Mouse (Mus musculus): ENCODE data around the gene Ffar2.
A peak's percentile ranks its signal among the peaks of the same experiment; 100 is the strongest.
"Not testable (repeated sequence)": the region's sequence is repeated elsewhere in the genome, so short reads cannot be mapped to it uniquely, and the experiment has no call there.

The Ffar2 gene

DNA sequence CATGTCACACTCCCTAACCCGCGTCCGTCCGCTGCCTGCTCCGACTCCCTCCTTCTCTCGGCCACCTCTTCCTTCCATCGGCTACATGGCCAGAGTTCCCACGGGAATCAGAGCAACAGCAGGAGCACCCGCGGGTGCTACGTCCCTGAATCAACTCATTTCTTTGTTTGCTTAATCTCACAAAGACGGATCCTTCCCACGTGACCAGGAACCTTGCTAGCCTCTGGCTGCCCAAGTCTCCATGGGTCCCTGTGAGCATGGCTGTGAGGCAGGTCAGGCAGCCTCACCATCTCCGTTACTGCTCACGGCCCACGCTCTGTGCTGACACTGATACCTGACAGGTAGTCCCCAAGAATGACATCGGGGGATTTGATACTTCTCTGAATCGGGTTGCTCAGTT is at the start of gene Ffar2:
TSS of gene Ffar2 (minus strand) at position 101 of the 400 bp plus-strand sequence.
- DNase-seq (ENCODE audit: extremely low spot score), result no peak

DNA sequence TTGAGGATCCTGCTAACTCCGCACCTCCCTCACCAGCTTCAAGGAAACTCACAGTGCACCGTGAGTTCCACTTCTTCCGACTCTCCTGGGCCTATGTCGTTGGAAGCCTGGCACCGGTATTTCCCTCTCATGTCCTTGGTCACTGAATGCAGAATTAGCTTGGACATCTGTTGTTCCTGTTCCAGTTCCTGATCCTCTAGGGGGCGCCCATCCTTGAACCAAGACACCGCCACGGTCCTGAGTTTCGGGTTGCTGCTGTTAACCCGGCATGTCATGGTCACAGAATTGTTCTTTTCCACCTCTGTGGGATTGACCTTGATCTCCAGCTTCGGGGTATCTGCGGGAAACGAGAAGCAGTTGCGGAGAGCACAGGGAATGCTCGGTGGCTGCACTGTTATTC is 49.5 kb upstream of the Ffar2 start:
- DNase-seq (ENCODE audit: extremely low spot score), result peak; percentile 60

DNA sequence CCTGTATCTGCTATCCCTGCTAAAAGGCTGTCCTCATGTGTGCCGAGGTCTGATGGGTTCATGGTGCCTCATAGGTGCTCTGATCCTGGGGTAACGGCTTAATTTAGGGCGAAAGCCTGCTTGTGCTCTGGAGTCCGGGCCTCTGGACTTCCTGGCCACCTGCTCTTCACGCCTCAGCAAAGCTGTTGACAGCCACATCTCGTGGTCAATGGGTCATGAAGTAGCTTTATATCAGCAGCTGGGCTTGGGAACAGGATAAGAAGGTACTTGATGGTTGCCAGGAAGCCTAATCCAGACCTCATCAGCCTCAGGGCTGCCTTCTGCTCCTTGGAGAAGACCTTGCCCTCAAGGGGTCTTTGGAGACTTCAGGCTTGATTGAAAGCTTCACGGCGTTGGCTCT is 39.8 kb upstream of the Ffar2 start:
- no peak for DNase-seq (ENCODE audit: extremely low spot score)

DNA sequence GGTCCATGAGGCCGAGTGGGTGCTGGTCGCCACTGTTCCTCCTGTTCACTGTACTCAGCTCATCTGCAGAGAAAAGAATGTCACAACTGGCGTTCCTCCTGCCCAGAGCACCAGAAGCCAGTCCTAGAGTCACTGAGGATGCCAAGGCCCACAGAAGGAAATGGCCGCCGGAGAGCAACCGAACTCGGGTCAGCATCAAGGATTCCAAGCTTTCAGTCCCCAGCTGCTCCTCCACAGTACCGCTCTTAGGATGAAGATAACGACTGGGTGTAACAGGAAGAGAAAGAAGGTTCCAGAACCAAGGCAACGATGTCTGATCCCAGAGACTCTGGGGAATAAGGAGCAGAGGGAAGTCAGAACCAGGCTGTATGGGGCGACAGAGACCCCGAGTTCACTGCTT is 37.9 kb upstream of the Ffar2 start, which contains the start of gene Ffar1:
TSS of gene Ffar1 (minus strand) at position 101 of the 400 bp plus-strand sequence.
- no peak for DNase-seq (ENCODE audit: extremely low spot score)

DNA sequence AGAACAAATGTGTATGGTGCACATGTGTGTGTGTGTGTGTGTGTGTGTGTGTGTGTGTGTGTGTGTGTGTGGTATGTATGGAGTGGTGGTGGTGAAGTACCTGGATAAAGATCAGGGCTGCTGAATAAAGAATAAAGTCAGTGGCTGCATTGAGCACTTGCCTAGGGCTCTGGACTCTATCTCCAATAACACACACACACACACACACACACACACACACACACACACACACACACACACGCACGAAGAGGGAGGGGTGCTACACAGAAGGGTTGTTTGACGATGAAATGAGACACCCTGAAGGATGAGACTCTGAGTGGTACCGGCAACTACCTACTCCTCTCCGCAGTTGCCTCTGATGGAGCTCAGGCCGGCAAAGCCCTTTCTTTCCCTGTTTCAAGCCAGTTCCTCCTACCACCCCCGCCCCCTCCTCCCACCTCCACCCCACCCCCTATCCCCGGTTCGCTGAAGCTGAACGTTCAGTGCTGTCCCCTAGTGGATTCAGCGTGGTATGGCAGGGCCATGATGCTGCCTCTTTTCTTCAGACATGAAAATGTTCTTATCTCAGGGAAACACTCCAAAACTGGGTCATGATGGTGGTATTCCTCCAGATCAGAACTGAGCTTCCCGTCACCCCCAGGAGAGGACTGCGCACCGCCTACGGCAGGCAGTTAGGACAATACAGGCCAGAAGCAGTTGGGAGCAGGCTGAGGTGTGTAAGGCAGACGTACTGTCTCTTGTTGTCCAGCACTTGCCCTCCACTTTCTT is 36.2 kb upstream of the Ffar2 start:
- peak; percentile 74 for DNase-seq (ENCODE audit: extremely low spot score)

DNA sequence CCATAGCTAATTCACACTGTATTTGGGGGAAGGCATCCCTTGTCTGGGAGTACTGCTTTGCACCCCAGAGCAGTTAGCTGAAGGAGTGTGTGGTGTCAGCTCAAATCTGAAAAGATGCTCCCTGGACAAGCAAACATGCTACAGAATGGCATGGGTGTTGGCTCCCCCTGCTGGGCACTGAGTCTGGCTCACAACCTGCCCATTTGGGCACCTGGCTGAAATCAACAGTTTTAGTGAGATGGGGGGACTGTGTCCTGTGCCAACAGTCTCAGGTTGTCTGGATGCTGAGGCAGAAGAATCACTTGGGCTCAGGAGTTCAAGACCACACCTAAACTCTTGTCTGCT is 35.7 kb upstream of the Ffar2 start:
- peak; percentile 73 for DNase-seq (ENCODE audit: extremely low spot score)

DNA sequence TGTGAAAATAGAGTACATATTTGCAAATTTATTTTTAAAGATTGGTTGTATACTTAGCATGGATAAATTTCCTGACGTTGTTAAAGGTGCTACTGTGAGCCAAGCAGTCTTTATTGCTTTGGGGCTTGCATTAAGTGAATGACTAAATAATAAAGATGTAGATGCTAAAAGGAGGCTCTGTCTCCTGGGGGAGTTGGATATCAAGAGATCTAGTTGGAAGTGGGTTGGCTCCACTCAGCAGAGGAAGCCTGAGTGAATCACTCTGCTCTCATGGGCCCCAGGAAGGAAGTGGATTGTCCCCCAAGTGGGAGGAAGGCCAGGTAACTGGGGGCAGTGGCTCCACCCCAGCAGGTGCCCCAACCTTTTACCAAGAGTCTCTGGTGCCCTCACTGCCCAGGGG is 34.2 kb upstream of the Ffar2 start:
- DNase-seq (ENCODE audit: extremely low spot score), result no peak

DNA sequence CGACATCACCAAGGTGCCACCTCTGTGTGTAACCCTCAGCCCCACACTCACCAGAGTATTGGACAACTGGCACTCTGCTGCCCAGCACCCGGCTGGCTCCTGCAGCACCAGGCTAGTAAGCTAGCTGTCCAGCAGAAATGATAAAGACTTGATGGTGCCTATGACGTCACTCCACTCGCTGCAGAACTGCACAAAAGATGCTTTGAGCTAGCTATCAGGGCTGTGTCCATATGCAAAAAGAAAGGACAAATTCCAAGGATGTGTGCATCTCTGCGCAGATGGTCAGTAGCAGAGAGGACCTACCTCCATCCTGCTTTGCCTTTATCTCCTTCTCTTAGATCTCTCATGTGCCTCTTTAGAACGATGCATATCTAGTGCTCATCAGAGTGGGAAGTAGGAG is 32.5 kb upstream of the Ffar2 start, which contains the start of gene Ffar3:
TSS of gene Ffar3 (minus strand) at position 101 of the 400 bp plus-strand sequence.
- DNase-seq (ENCODE audit: extremely low spot score), result no peak

DNA sequence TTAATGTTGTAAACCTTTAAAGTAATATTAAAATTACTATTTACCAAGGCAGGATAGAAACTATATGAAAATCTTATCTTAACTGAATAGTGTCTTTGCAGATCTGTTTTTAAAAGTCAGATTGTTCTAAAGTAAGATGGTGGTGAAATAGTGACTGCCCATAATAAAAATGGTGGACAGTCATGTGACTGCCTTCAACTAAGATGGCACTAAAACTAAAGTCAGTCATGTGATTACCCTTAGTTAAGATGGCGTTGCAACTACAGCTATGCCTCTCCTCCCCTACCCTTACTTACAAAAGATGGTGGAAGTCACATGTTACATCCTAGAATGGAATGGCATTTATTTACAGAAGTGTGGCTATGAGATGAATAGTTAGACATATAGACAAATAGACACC is 27.8 kb upstream of the Ffar2 start:
- no peak for DNase-seq (ENCODE audit: extremely low spot score)

DNA sequence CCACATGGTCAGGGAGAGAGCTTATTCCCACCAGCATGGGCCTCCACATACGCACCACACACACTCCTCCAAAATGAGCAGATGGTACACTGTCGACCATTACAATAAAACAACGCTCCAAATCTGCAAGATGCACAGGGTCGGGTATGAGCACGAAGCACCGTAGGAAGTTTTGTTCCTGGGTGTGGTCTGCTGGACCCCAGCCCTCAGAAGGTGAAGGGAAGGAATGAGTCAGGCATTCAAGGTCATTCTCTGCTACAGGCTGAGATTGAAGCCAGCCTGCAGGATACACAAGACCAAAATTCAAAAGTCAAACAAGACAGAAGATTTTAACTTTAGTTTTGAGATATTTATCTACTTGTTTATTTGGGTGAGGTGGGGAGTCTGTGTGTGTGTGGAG is 24.4 kb upstream of the Ffar2 start:
- DNase-seq (ENCODE audit: extremely low spot score), result no peak

DNA sequence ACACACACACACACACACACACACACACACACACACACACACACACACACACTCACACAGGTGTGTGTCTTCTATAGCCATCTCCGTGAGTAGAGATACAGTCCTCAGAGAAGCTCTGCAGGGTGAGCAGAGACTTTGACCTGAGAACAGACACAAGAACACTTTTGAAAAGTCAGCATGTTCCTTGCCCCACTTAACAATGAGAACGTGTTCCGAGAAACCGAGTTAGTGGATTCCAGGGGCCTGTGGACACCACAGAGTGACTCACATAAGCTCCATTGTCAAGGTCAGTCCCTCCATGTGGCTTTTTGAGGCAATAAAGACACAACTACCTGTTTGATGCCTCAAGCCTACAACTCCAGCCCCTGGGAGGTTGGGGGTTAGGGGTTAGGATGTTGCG is 23.8 kb upstream of the Ffar2 start:
- no peak for DNase-seq (ENCODE audit: extremely low spot score)

DNA sequence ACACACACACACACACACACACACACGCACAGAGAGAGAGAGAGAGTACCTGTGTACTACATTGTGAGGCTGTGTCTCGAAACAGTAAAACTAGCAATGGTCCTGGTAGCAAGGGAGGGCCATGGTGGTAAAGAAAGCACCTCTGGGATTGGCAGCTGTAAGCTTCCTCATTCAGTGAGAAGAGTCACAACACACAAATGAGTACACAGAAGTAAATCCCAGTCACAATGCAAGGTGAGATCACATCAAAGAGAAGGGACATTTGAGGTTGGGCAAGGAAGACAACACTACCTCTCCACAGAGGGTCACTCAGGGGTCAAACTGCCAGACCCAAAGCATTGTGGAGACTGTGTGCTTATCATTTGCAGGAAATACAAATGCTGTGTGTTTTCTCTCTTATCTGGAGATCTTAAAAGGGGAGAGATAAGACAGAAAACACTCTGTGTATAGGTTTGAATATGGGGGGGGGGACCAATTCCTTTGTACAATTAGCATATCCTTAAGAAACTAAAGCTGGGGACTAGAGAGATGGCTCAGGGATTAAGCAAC is 23.0 kb upstream of the Ffar2 start:
- no peak for DNase-seq (ENCODE audit: extremely low spot score)

DNA sequence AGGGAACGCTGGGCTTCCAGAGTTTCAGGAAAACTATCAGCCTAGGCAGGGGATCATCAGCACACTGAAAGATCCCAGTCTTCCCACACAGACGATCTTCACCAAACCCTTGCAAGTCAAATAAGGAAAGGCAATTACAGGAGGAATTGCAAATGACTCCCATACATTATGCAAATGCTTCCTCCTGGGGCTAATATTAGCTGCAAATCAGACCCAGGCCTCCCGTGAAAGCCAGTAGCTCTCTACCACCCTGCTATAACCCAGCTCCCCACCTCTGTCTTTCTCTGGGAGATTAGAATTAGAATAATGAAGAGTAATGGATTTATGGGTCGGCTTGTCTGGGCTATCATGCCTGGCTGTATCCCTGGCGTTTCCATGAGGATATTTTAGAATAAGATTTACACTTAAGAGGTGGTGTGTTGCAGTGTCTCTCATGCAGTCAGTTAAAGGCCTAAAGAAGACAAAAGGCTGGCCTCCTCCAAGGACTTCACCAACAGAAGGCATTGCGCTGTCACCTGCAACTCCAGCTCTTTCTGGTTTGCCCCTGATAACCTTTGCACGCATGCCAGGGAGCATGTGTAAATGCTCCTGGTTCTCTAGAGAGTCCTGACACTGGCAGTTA is 21.2 kb upstream of the Ffar2 start:
- no peak for DNase-seq (ENCODE audit: extremely low spot score)

DNA sequence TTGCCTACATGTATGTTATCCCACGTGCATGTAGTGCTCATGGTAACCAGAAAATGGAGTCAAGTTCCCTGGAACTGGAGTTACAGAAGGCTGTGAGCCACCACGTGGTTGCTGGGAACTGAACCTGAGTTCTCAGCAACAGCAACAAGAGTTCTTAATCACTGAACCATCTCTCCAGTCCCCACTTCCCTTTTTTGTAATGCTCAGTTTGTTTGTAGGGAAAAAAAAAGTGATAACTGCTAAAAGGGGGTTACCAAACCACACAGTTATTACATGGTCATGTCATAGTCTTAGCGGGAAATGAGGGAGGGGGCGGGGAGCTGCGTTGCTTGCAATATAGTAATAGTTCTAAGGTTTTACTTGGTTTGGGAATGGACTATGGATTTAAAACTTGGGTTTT is 18.5 kb upstream of the Ffar2 start:
- no peak for DNase-seq (ENCODE audit: extremely low spot score)

DNA sequence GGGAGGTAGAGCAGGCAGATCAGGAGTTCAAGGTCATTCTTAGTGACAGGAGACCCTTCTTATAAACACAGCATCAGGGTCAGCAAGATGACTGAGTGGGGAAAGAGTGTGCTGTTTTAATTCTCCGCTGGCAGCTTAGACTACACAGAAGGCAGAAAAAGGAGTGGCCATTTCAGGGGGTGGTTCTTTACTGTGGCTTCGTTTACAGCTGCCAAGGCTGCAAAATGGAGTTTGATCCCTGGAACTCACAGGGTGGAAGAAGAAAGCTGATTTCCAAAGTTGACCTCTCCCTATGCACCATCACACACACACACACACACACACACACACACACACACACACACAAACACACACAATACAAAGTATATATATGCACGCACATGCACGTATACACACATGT is 17.8 kb upstream of the Ffar2 start:
- no peak for DNase-seq (ENCODE audit: extremely low spot score)

DNA sequence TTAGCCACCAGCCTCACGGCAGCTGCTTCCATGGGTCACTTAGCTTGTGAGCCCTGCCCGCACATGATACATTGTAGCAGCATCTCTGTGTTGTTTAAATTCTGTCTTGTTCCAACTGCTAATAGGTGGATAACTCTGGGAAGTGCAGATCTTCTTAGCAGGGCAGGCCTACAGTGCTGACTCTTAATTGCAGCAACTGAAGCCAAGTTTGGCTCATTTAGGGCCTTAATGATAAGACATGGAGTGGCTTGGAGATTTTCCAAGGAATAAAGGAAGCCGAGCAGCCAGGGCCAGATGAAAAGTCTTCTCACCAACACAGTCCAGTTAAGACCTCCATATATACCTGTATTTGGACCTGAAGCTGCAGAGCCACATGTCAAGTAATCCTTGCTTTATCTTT is 16.7 kb upstream of the Ffar2 start:
- no peak for DNase-seq (ENCODE audit: extremely low spot score)

DNA sequence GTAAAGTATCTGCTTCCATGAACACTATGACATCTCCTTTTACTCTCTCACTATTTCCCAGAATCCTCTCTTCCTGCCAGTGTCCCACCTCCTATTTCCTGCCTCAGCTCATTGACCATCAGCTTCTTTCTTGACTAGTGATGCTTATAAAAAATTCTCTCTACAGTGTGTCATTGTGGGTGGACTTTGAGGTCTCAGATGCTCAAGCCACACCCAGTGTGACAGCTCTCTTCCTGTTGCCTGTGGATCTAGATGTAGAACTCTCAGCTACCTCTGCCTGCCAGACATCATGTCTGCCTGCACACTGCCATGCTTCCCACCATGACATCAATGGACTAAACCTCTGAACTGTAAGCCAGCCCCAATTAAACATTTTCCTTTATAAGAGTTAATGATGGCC is 13.7 kb upstream of the Ffar2 start:
- no peak for DNase-seq (ENCODE audit: extremely low spot score)

DNA sequence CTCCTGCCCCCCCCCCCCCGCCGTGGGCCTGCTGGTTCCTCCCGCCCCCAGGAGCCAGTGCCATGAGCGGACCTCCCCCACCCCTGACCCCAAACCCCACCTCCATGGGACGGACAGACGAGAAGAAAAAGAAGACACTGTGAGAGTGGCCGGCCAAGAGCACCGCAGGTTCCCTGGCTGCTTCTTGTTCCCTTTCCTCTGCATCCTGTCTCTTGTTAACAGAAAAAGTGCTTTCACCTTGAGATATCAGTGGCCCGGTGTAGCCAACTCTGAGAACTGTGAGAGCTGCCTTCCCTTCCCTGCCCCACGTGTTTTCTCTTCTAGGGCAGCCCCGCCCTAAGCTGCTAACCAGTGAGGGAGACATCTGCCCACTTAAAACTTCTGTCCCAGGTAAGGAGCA is 9.1 kb upstream of the Ffar2 start:
- DNase-seq (ENCODE audit: extremely low spot score), result not testable (repeated sequence)

DNA sequence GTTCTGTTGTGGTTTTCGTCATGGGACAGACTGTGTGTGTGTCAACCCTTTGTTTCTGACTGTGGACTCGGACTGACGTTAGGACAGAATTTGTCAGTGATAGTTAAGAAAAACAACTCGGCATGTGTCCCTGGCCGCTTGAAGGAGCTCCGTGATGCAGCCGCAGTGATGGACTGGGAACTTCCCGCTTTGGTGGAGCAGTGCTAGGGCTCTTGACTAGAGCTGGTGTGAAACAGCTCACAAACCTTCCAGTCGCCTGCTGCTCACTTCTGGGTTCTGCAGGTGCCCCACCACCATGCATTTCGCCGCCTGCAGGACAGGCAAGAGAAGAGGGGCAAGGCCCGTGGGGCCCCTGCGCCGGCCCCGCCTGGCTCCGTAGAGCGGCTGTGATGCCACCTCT is 8.7 kb upstream of the Ffar2 start:
- no peak for DNase-seq (ENCODE audit: extremely low spot score)

DNA sequence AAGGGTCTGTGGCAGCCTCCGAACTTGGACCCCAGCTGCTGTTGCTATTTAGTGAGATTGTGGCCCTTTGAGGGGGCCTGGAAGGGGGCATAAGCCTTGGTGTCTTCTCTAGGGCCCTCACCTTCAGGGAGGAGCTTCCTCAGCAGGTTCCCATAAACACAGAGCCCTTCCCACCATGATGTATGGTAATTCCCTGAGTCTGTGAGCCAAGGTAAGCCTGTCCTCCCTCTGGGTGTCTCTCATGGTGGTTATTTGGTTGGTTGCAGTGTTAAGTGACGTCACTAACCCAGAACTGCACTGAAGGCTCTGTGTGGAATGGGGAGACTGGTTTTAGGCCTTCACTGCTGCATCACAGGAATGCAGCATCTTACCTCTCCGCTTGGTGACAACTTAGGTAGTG is 5.9 kb upstream of the Ffar2 start:
- DNase-seq (ENCODE audit: extremely low spot score), result no peak

DNA sequence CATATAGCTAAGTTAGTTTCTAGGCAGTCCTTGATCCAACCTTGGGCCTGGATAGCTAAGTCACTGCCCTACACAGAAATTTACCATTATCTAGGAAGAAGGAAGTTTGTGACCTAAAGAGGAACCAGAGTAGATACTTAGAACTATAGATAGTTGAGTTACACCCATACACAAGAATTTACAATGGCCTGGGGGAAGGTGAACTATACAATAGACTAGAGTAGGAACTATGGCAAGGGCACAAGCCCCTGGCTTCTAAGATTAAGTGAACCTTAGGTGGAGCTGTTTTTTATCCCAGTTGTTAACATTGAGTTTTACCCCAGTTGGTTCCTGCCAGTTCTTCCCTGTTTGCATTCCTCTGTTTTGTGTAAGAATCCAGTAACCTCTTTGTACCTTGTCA is 5.3 kb upstream of the Ffar2 start:
- not testable (repeated sequence) for DNase-seq (ENCODE audit: extremely low spot score)

DNA sequence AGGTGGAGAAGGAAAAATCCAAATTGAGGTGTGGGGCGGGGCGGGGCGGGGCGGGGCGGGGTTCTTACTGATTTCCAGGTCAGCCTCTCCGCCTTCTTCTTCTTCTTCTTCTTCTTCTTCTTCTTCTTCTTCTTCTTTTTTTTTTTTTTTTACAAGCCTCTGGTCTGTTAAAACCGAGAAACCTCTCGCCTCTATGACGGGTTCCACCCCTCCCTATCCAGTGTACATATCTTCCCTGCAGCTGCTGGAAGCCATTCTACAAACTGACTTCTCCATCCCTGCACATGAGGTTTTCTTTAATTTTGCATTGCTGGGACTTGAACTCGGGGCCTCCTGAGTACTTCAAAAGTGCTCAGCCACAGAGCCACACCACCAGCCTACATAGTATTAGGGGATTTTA is 3.1 kb upstream of the Ffar2 start:
- DNase-seq (ENCODE audit: extremely low spot score), result no peak

DNA sequence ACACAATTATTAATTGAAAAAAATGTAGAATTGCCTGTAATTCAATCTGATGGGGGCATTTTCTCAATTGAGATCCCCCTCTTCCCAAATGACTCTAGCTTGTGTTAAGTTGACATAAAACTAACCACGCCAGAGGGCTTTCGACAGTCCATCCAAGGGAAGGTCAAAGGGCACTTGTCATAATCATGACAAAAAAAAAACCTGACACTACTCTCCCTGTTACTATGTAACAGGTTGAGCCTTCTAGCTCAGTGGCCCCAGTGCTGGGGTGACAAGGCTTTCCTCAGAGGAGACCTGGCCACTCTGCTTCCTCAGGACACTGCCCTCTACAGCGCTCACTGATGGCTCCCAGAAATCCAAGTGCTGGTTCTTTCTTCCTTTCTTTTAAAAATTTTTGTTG is 731 bp upstream of the Ffar2 start:
- no peak for DNase-seq (ENCODE audit: extremely low spot score)

Measured in embryo, embryonic 9.5 days (tissue).